Mouse (Mus musculus): Measurements from ENCODE around the gene Gldc. TPM values are rescaled to one million over a fixed set of nuclear protein-coding genes. Genes with fewer than 3 reads are reported as not detected.

The Gldc gene
- polyA plus RNA-seq, 1 experiment from 2014 or later: 7.1 TPM

DNA sequence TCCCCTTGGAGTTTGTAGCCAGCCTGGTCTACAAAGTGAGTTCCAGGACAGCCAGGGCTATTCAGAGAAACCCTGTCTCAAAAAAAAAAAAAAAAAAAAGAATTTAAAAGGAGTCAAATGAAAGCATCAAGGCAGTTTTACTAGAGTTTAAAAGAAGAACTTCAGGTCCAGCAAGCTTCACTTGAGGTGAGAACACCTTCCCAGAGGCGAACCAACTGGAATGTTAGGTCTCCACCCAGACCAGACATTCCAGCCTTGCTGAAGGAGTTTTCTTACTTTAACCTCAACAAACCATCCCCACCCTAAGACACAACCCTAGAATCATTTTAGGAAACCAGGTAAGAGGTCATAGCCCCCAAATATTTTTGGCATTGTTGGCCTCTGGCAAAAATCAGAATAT lies 4.8 kb upstream of the Gldc start:
- Histone ChIP-seq H3K4me2 (ENCODE audit: low read length) (no peak overlapping the region), H3K9ac (ENCODE audit: low read depth, low read length) (no peak overlapping the region), H3K9me3 (replicated peaks; ENCODE audit: low read length) (no peaks in the 10 kb centered on the region), H3K27me3 (ENCODE audit: insufficient read depth, low read length) (no peaks in the 10 kb centered on the region), H3K4me3 (replicated peaks; ENCODE audit: low read depth, low read length) (no peak overlapping the region), H3K27ac (no peak overlapping the region), H3K4me1 (replicated peaks; ENCODE audit: insufficient read depth, low read length) (no peaks in the 10 kb centered on the region), H3K36me3 (ENCODE audit: insufficient read depth, low read length) (no peaks in the 10 kb centered on the region)
- TF ChIP-seq CTCF (IDR thresholded peaks at IDR 0.05; ENCODE audit: low read depth): no peak
- no peak for ATAC-seq (replicated peaks; ENCODE audit: low FRiP score, low read depth)
- WGBS: 65% methylated on average over 1 of the region's 1 CpGs
- no peak for DNase-seq (ENCODE audit: low spot score)

DNA sequence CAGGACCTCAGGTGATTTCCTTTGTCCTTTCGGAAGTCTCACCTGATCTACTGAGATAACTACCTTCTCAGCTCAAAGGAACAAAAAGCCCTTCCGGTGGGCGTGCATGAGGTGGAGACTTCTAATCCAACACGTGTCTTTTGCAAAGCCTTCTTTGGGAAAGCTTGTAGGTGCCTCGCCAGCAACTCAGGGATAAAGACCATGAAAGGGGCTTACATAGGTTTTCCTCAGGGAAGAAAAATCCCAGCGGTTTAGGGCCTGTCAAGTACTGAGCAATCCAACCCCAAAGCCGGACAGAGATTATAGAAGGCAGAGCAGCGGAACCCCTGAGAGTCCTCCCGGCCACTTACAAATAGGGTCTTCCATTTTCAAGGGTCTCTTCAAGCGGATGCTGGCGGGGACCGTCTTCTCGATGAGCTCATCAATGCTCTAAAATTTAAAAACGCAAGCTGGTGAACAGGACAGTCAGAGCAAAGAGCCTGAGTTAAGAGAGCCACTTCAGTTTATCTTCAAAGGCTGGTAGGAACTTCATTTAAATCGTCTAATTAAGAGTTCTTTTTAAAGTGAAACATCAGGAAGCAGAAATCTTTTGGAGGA lies 1.1 kb downstream of the Gldc start:
- WGBS: 8% methylated on average over 15 of the region's 15 CpGs
- H3K36me3 ChIP-seq (ENCODE audit: insufficient read depth, low read length): no peaks in the 10 kb centered on the region
- ATAC-seq (replicated peaks; ENCODE audit: low FRiP score, low read depth): no peak

DNA sequence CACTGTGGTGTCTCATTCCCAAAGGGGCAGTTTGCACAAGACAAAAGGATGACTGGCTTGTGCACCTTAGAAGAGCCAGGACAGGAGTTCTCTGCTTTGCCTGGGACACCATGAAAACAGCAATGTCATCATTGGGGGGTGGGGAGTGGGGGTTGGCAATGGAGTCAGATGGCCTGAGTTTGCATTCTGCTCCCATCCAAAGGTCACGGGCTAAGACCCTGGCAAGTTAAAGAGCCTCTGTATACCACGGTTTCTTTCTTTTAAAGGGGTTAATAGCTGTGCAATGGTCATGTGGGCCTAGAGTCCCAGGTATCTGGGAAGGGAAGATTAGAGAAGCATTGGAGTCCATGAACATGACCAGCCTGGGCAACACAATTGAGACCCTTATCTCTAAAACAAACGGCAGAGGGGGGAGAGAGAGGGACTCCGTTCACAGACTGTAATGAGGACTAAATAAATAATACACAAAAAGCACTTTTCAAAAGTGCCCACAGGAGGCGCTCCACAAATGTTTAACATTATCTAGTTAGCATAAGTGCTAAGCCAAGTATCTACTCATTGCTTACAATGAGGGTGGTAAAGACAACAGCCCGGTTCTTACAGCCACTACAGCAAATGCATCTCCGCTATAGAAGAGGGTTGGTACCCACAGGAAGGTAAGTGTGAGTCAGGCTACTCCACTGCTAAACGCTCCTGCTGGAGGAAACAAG lies 3.7 kb downstream of the Gldc start:
- Histone ChIP-seq H3K27me3 (ENCODE audit: insufficient read depth, low read length) (peaks cover 5% of the 10 kb centered on the region; the same call in 1 of the 2 replicates), H3K4me3 (replicated peaks; ENCODE audit: low read depth, low read length) (no peak overlapping the region), H3K4me2 (ENCODE audit: low read length) (no peak overlapping the region), H3K9me3 (replicated peaks; ENCODE audit: low read length) (no peaks in the 10 kb centered on the region), H3K27ac (no peak overlapping the region), H3K4me1 (replicated peaks; ENCODE audit: insufficient read depth, low read length) (0 out of 2 replicates have a peak, but pooled peaks cover 6% of the 10 kb centered on the region), H3K9ac (ENCODE audit: low read depth, low read length) (no peak overlapping the region), H3K36me3 (ENCODE audit: insufficient read depth, low read length) (no peaks in the 10 kb centered on the region)
- TF ChIP-seq CTCF (IDR thresholded peaks at IDR 0.05; ENCODE audit: low read depth): no peak
- ATAC-seq (replicated peaks; ENCODE audit: low FRiP score, low read depth): no peak
- DNase-seq (ENCODE audit: low spot score): no peak
- 84% methylated on average over 8 of the region's 8 CpGs for WGBS

More for the DNA sequence above, 1.1 kb downstream of the Gldc start:
- peak overlapping the region; percentile 50 for H3K4me3 ChIP-seq (replicated peaks; ENCODE audit: low read depth, low read length)
- H3K9ac ChIP-seq (ENCODE audit: low read depth, low read length): peak overlapping the region; percentile 61
- 0 out of 2 replicates have a peak, but pooled peaks cover 6% of the 10 kb centered on the region for H3K4me1 ChIP-seq (replicated peaks; ENCODE audit: insufficient read depth, low read length)
- H3K27me3 ChIP-seq (ENCODE audit: insufficient read depth, low read length): peaks cover 5% of the 10 kb centered on the region; the same call in 1 of the 2 replicates
- H3K27ac ChIP-seq: no peak overlapping the region
- no peak for TF ChIP-seq CTCF (IDR thresholded peaks at IDR 0.05; ENCODE audit: low read depth)
- no peaks in the 10 kb centered on the region for H3K9me3 ChIP-seq (replicated peaks; ENCODE audit: low read length)
- peak overlapping the region; percentile 97 for H3K4me2 ChIP-seq (ENCODE audit: low read length)
- peak; percentile 19 for DNase-seq (ENCODE audit: low spot score)

DNA sequence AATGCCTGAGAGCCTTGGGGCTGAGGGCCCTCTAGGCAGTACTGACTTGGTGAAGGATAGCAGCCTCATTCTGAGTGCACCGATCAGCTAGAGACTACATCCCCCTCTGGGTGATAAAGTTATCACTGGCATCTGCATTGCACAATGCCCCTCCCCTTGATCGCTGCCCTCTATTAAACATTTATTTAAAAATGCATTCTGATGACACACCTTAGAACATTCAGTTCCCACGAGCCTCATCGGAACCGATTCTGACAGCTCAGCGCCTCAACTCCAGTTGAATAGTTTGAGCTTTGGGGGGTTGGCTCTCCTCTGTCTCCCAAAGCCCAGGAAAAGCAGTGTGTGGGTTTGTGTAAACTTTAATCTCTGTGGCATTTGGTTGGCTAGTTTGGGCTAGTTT lies 4.9 kb downstream of the Gldc start:
- no peak overlapping the region for H3K27ac ChIP-seq
- TF ChIP-seq CTCF (IDR thresholded peaks at IDR 0.05; ENCODE audit: low read depth): no peak
- DNase-seq (ENCODE audit: low spot score) (no peak), ATAC-seq (replicated peaks; ENCODE audit: low FRiP score, low read depth) (no peak)
- no peaks in the 10 kb centered on the region for H3K36me3 ChIP-seq (ENCODE audit: insufficient read depth, low read length)
- H3K4me3 ChIP-seq (replicated peaks; ENCODE audit: low read depth, low read length): no peak overlapping the region
- 76% methylated on average over 6 of the region's 6 CpGs for WGBS
- peaks cover 5% of the 10 kb centered on the region; the same call in 1 of the 2 replicates for H3K27me3 ChIP-seq (ENCODE audit: insufficient read depth, low read length)
- H3K9me3 ChIP-seq (replicated peaks; ENCODE audit: low read length): no peaks in the 10 kb centered on the region
- no peak overlapping the region for H3K9ac ChIP-seq (ENCODE audit: low read depth, low read length)
- H3K4me1 ChIP-seq (replicated peaks; ENCODE audit: insufficient read depth, low read length): 0 out of 2 replicates have a peak, but pooled peaks cover 6% of the 10 kb centered on the region
- H3K4me2 ChIP-seq (ENCODE audit: low read length): no peak overlapping the region

DNA sequence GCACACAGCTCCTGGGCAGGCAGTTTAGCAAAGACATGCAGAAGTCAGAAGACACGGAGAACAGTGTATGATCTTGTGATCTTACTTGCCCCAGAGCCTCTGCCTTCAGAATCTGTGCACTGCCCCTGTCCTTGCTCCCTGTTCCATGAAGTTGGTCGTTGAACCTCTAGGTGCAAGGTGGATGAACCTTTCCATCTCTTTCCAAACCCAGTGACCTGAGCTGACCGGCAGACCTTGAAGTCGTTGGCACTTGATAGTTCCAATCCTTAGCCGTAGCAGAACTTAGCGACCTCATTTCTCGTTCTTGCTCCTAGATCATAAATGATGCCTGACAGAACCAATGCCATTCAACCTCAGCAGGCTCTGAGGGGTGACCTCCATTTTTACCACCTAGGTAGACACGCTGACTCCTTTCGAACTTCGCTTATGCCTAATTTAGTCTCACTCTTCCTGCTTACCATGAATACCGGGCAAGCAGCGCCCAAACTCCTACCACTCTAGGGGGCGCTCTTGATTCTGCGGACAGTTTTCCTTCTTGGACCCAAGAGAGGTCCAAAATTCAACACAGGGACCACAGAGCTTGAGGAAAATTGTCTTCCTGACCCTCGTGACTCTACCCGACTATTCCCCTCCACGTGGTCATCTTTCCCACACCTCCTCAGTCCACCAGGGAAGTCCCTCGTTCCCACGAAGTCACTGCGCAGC lies 8.3 kb downstream of the Gldc start:
- Histone ChIP-seq H3K9me3 (replicated peaks; ENCODE audit: low read length) (no peaks in the 10 kb centered on the region), H3K4me3 (replicated peaks; ENCODE audit: low read depth, low read length) (no peak overlapping the region), H3K9ac (ENCODE audit: low read depth, low read length) (no peak overlapping the region), H3K27ac (no peak overlapping the region), H3K4me1 (replicated peaks; ENCODE audit: insufficient read depth, low read length) (no peaks in the 10 kb centered on the region), H3K36me3 (ENCODE audit: insufficient read depth, low read length) (no peaks in the 10 kb centered on the region), H3K27me3 (ENCODE audit: insufficient read depth, low read length) (no peaks in the 10 kb centered on the region), H3K4me2 (ENCODE audit: low read length) (no peak overlapping the region)
- TF ChIP-seq CTCF (IDR thresholded peaks at IDR 0.05; ENCODE audit: low read depth): 0 out of 2 replicates have a peak, but pooled peaks have one; percentile 8
- 80% methylated on average over 20 of the region's 20 CpGs for WGBS
- ATAC-seq (replicated peaks; ENCODE audit: low FRiP score, low read depth) (peak; percentile 48), DNase-seq (ENCODE audit: low spot score) (no peak)

DNA sequence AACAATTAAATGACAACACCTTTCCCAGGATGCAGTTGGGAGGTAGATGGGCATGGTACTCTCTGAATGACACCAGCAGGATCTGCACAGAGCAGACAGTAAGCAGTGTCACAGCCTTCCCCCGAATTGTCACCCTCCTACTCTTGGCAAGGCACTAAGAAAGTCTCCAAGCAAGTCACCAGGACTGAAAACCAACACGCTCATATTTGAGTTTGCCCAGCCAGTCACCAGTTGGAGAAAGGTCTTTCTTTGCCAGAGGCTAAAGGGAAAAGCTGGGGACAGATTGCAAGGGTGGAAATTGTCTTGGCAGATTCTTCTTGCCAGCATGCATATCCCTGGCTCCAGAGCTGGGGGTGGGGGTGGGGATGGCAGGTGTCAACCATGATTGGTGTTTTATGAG lies 11.0 kb downstream of the Gldc start:
- Histone ChIP-seq H3K36me3 (ENCODE audit: insufficient read depth, low read length) (no peaks in the 10 kb centered on the region), H3K27me3 (ENCODE audit: insufficient read depth, low read length) (no peaks in the 10 kb centered on the region), H3K9ac (ENCODE audit: low read depth, low read length) (no peak overlapping the region), H3K4me2 (ENCODE audit: low read length) (no peak overlapping the region), H3K9me3 (replicated peaks; ENCODE audit: low read length) (no peaks in the 10 kb centered on the region), H3K4me1 (replicated peaks; ENCODE audit: insufficient read depth, low read length) (no peaks in the 10 kb centered on the region), H3K4me3 (replicated peaks; ENCODE audit: low read depth, low read length) (no peak overlapping the region), H3K27ac (no peak overlapping the region)
- WGBS: 90% methylated on average over 2 of the region's 2 CpGs
- DNase-seq (ENCODE audit: low spot score): no peak
- TF ChIP-seq CTCF (IDR thresholded peaks at IDR 0.05; ENCODE audit: low read depth): no peak
- ATAC-seq (replicated peaks; ENCODE audit: low FRiP score, low read depth): no peak
